Mouse (Mus musculus) T-cell, adult 2 months (primary cell): ENCODE data around the gene Cenpa.
"Not testable (repeated sequence)": the region's sequence is repeated elsewhere in the genome, so short reads cannot be mapped to it uniquely, and the experiment has no call there.

ENCODE experiments used
- DNase-seq: peaks from one replicate; pipeline ENCODE4 v3.0.0; 2022; ENCODE audit warnings: low spot score

The Cenpa gene

DNA sequence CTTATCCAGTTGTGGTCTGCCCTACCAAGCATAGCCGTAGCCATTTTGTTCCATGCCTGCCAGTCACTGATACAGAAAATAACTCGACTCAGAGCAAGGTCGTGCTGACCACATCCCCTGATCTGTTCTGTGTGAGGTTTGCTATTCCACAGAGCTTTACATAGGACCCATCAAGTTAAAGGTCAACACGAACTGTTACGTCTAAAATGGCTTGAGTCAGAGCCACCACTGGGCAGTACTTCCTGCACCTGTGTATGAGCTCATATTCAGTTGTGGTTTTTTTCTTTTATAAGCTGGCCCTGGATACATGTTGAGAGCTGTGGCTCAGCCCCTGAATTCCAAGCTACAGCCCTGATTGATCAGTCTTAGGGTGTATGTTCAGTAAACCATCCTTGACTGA, 13.0 kb downstream of the Cenpa start:
- no peak for DNase-seq

GRCm38 (mm10) chr5:30681970-30682369, 15.4 kb downstream of the Cenpa start:
- no peak for DNase-seq

DNA sequence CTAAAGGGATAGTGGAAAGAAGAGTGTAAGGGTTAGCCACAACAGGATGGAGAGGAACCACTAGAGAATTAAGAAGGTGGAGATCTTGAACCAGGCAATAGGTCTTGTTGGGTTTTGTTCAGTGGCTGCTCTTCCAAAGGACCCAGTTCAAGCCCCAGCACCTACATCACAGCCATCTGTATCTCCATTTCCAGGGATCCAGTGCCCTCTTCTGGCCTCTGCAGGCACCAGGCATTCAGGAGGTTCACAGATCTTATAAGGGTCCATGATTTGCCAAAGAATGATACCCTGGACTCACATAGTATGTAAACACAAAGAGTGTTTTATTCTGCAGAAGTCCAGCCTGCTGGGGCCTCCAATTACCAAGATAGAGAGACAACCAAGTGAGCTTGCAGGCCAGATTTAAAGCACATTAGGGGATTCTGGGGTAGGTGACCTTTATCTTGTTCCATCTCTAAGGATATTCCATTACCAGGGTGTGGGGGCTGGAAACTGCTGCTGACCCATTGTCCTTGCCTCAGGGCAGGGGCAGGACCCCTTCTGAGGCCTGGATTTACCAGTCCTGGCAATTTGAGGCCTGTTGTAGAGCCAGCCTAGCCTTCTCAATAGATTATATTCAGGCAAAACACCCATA, 16.5 kb downstream of the Cenpa start:
- no peak for DNase-seq

DNA sequence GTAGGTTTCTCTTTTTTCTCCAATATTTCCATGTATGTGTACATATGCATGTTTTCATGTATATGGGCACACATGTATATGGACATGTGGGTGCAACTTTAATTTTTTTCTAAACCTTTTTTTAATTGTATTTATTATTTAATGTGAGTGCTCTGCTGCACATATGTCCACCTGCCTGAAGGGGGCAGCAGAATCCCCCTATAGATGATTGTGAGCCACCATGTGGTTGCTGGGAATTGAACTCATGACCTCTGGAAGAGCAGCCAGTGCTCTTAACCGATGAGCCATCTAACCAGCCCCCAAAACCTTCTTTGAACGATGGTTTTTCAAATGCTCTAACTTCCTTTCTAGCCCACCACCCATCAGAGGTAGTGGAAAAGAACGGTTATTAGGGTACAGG, 17.4 kb downstream of the Cenpa start:
- no peak for DNase-seq

GRCm38 (mm10) chr5:30686781-30687180, 20.2 kb downstream of the Cenpa start:
- no peak for DNase-seq

DNA sequence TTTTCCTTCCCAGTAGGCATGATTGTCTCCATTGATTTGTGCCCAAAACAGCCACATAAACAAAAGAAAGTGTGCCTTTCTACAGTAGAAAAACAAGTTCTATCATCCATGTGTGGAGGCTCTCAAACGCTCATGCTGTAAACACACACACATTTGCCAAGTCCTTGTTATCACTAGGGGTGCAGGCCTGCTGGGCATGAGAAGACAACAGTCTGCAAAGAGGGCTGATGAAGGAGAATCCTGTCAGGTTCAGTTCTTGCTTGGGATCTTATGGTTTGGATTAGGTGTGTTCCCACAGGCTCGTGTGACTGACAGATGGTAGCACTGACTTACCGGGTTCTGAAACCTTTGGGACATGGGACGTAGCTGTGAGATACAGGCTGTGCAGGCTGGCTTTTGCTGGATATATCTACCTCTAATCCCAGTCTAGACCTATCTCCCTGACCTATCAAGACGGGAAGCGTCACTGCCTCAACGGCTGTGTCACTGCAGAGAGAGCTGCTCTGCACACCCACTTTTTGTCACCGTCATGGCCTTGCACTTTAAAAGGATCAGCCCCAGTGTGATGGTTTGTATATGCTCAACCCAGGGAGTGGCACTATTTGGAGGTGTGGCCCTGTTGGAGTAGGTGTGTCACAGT, 33.9 kb downstream of the Cenpa start:
- DNase-seq = no peak

DNA sequence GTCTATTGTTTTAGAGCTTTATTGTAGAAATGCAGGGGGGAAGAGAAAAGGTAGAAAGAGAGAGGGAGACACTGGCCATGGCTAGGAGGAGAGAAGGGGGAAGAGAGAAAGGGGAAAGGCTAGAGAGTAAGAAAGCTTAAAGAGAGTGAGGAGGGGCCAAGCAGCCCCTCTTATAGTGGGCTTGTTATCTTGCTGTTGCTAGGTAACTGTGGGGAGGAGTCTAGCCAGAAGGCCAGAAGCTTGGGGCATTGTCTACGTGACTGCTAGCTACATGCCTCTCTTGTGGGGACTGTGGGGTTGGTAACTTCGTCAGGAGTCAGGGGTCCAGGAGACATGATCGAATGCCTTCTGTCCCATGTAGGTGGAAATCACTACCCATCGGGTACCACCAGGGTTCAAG, 34.8 kb downstream of the Cenpa start:
- not testable (repeated sequence) for DNase-seq

GRCm38 (mm10) chr5:30701866-30702265, 35.3 kb downstream of the Cenpa start:
- DNase-seq = no peak

DNA sequence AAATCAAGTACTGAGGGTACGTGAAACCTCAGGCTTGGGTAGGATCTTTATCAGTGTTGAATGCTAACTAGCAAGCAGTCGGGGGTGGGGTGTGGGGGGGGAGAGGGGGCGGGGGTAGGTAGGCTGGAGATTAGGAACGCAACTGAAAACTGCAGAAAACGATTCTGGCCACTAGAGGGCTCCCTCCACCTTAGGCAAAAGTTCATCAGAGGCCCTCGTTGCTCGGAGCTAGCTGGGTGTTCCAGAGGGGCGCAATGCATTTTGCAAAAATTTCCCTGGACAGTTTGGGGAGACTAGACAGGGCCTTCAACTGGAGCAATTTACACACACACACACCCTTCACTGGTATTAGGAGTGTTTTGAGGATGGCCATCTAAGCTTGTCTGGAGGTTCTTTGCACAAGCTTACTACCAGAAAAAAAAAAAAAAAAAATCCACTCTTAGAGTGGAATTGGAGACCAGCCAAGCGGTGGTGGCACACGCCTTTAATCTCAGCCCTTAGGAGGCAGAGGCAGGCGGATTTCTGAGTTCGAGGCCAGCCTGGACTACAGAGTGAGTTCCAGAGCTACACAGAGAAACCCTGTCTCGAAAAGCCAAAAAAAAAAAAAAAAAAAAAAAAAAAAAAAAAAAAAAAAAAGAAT, 43.3 kb downstream of the Cenpa start:
- DNase-seq = peak; percentile 68

- no peak for DNase-seq
Observed at GRCm38 (mm10) chr5:30710486-30710885, 43.9 kb downstream of the Cenpa start.

DNA sequence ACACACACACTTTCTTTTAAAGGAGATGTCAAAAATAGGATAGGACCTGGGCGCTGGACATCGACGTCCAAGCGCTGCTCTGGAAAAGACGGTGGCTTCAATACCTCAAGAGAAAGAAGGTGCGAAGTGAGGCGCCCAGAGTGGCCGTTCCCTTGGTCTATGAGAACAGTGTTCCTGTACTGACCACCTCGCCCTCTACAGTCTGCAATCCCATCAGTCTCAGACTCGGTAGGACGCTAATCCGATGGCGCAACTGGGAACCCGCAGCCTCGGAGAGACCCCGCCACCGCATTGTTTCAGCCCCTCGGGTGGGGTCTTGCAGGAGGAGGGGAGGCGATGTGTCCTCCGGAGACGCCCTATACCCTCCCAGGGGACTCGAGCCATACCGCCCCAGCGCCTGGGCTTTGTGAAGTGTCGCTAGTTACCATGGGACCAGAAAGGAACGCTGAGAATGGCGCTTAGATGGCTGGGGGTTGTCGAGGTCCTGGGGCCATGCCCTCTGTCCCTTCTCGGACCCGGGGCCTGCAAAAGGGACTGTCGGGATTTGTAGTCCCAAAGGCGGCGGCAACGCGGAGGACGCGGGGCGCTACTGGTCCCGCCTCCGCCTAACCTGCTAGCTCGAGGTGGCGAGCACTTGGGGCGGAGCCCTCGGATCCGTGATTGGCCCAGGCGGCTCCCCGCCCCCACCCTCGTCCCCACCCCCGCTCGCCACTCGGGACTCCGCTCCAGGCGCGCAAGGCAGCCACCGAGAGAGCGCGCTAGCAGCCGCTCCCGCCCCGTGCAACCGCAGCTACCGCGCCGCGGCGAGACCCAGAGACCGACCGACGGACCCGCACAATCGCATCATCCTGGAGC, 44.8 kb downstream of the Cenpa start, which contains the start of gene Dpysl5:
Gene Dpysl5, plus strand, starts transcription at position 418 of the 855 bp plus-strand sequence.
- DNase-seq = peak; percentile 28

DNA sequence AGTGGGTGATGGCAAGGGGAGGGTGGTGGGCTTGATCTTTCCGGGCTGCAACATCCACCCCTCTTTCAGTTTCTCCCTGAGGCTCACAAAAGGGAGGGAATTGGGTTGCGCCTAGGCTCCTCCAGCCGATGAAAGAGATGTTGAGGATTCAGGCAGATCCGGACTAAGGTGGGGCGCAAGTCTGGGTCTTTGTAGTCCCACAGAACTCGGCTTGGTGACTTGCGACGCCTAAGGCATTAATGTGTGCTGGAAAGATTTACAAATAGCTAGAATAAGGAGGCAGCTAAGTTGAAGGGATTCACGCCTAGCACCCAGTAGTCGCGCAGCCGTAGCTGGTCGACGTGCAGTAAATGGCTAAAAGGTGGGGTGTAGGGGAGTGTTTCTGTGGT, 45.4 kb downstream of the Cenpa start:
- DNase-seq = no peak

- DNase-seq = peak; percentile 5
Observed at GRCm38 (mm10) chr5:30712441-30713298, 46.1 kb downstream of the Cenpa start.

DNA sequence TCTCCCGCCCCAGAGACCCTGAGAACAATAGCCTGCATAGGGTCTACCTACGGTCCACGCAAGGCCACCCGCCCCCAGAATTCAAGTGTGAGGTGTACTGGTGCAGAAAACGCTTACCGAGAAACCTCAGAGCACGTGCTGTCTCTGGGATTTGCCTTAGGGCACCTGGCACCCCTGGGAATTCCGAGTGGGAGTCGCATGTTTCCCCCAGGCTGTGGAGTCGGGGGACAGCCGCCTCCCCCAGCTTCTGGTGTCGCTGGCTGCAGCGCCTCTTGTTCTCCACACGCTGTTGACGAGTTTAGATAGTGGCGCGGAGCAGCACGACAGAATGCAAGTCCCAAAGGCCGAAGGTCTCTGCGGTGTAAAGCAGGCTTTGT, 46.7 kb downstream of the Cenpa start:
- DNase-seq = no peak

DNA sequence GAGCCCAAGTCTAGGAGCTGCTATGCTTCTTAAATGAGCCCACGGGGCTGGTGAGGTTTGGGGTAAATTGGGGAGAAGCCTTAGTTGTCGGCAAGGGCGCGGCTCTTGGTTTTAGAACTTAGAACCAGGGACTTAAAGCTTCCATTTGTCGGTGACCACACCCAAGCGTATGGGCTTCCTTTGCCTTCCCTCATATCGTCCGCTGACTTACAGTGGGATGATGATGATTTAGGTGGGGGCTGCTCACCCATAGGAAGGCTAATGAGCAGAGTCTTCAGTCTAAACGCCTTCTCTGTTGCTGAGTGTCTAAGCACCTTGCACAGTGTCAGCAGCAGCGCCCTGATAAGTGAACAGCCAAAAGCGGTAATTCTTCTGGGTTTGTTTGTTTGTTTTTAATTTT, 47.1 kb downstream of the Cenpa start:
- DNase-seq = no peak

DNA sequence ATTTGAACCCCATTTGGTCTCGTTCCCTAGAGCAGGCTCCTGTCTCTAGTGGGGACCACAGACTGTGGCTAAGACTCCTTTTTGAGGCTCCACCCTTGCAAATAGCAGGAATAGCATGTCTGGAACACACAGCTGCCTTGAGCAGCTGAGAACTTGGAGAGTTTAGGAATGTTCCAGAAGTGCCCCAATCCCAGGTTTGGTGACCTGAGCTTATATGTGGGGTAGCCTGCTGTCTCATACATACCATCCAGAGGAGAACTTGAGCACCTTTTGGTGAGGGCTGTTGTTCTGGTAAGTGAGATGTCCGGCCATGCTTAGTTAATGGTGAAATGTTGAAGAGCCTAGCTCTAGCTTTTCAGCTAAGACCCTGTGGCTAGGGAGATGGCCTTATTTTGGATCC, 49.7 kb downstream of the Cenpa start:
- no peak for DNase-seq

DNA sequence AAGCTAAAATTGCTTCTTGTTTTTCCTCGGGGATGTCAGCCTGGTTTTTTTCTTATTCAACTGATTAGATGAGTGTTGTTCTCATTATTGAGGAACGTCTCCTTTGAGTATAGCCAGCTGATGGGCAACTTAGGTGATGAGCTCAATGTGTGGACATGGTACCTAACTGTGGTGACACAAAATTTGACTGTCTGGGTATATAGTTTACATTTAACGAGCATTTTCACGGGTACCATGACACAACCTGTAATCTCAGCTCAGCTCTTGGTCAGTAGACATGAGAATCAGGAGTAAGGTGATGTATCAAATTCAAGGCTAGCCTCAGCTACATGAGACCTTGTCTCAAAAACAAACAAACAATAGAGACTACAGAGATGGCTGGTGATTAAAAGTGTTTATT, 50.9 kb downstream of the Cenpa start:
- no peak for DNase-seq

DNA sequence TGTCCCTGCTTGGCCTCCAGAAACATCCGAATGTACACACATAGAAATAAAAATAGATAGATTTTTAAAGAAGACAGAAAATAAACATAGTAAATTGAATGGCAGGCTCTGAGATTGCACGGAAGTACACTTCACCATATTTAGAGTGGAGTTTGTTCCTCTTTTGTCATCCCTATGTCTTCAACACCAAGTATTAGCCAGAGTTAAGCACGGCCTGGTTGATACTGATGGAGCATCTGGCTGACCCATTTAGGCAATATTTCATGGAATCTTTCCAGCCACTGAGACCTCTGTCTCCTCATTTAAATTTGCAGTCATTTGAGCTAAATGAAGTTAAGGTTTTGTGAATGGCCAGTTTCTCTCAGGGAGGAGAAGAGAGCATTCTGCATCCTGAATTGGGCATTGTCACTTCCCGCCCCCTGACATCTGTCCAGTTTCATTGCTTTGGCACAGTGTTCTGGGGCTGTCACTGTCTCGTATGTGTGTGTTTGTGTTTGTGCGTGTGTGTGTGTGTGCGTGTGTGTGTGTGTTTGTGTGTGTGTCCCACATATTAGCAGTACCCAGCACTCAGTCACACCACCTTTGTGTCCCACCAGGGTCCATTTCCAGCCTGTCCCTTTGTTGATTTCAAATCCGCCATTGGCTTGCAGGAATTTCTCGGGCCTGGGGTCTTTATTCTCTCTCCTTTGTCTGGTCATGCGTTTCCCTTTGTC, 51.6 kb downstream of the Cenpa start:
- DNase-seq = no peak

GRCm38 (mm10) chr5:30721935-30722334, 55.4 kb downstream of the Cenpa start:
- no peak for DNase-seq
